Mouse (Mus musculus): ENCODE measurements around the gene Ms4a12. TPM values are rescaled to one million over a fixed set of nuclear protein-coding genes. Genes with fewer than 3 reads are reported as not detected.

Gene Ms4a12
- polyA plus RNA-seq, 1 experiment from 2014 or later: not detected

DNA sequence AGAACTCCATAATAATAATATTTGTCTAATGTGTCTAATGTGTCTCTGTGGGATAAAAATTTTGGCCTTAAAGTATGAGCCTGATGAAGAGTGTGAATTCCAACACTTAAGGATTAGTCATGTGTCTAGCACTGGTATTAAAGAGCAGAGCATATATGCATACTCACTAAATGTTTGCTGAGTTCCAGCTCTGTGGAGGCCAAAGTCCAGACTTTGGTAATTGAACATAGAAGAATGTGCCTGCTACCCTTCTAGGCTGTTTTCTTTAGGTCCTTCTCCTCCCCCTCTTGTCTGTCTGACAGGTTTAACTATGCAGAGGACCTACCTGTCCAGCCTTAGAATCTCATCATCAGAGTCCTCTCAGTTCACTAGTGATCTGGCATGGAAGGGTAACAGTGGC lies 3.6 kb upstream of the Ms4a12 start:
- Histone ChIP-seq H3K27ac (replicated peaks) (no peak overlapping the region), H3K36me3 (replicated peaks) (no peaks in the 10 kb centered on the region), H3K4me1 (replicated peaks) (0 out of 2 replicates have a peak, but pooled peaks cover 5% of the 10 kb centered on the region), H3K4me3 (replicated peaks) (no peak overlapping the region), H3K9ac (no peak overlapping the region), H3K4me2 (no peak overlapping the region), H3K9me3 (replicated peaks) (no peaks in the 10 kb centered on the region), H3K27me3 (no peaks in the 10 kb centered on the region)
- no peak for ATAC-seq (ENCODE audit: insufficient read depth)

- H3K4me3 ChIP-seq (replicated peaks): no peak overlapping the region
- no peak for ATAC-seq (ENCODE audit: insufficient read depth)
- no peak overlapping the region for H3K4me2 ChIP-seq
- no peaks in the 10 kb centered on the region for H3K9me3 ChIP-seq (replicated peaks)
- WGBS (ENCODE audit: insufficient replicate concordance): 37% methylated on average over 5 of the region's 5 CpGs
- 0 out of 2 replicates have a peak, but pooled peaks cover 5% of the 10 kb centered on the region for H3K4me1 ChIP-seq (replicated peaks)
- no peaks in the 10 kb centered on the region for H3K27me3 ChIP-seq
- H3K27ac ChIP-seq (replicated peaks): no peak overlapping the region
- H3K9ac ChIP-seq: no peak overlapping the region
- no peaks in the 10 kb centered on the region for H3K36me3 ChIP-seq (replicated peaks)
Measured at GRCm38 (mm10) chr19:11234921-11235735, 2.9 kb upstream of the Ms4a12 start.

GRCm38 (mm10) chr19:11234244-11234643 lies 2.0 kb upstream of the Ms4a12 start:
- no peak overlapping the region for H3K27ac ChIP-seq (replicated peaks)
- 0 out of 2 replicates have a peak, but pooled peaks cover 5% of the 10 kb centered on the region for H3K4me1 ChIP-seq (replicated peaks)
- no peaks in the 10 kb centered on the region for H3K36me3 ChIP-seq (replicated peaks)
- H3K9ac ChIP-seq: no peak overlapping the region
- H3K9me3 ChIP-seq (replicated peaks): no peaks in the 10 kb centered on the region
- no peak for ATAC-seq (ENCODE audit: insufficient read depth)
- H3K4me2 ChIP-seq: no peak overlapping the region
- WGBS (ENCODE audit: insufficient replicate concordance): 43% methylated on average over 5 of the region's 5 CpGs
- no peaks in the 10 kb centered on the region for H3K27me3 ChIP-seq
- H3K4me3 ChIP-seq (replicated peaks): no peak overlapping the region

GRCm38 (mm10) chr19:11196546-11196945 lies 35.7 kb downstream of the Ms4a12 start, which contains the start of gene Ms4a13:
Gene Ms4a13 (minus strand): TSS chr19:11196737.
- ATAC-seq (ENCODE audit: insufficient read depth): no peak
- no peaks in the 10 kb centered on the region for H3K4me1 ChIP-seq (replicated peaks)
- no peak within 1 kb of the TSS for H3K27ac ChIP-seq (replicated peaks)
- WGBS (ENCODE audit: insufficient replicate concordance): 64% methylated on average over 12 of the region's 12 CpGs
- no peaks in the 10 kb centered on the region for H3K36me3 ChIP-seq (replicated peaks)
- H3K27me3 ChIP-seq: no peaks in the 10 kb centered on the region
- H3K4me3 ChIP-seq (replicated peaks): no peak within 1 kb of the TSS
- no peaks in the 10 kb centered on the region for H3K9me3 ChIP-seq (replicated peaks)
- no peak within 1 kb of the TSS for H3K9ac ChIP-seq
- no peak within 1 kb of the TSS for H3K4me2 ChIP-seq

GRCm38 (mm10) chr19:11192552-11192951 lies 39.7 kb downstream of the Ms4a12 start:
- H3K9me3 ChIP-seq (replicated peaks): no peaks in the 10 kb centered on the region
- no peak overlapping the region for H3K4me2 ChIP-seq
- no peaks in the 10 kb centered on the region for H3K36me3 ChIP-seq (replicated peaks)
- no peak overlapping the region for H3K27ac ChIP-seq (replicated peaks)
- ATAC-seq (ENCODE audit: insufficient read depth): no peak
- WGBS (ENCODE audit: insufficient replicate concordance): 27% methylated on average over 1 of the region's 1 CpGs
- H3K4me3 ChIP-seq (replicated peaks): no peak overlapping the region
- H3K9ac ChIP-seq: no peak overlapping the region
- H3K27me3 ChIP-seq: no peaks in the 10 kb centered on the region
- H3K4me1 ChIP-seq (replicated peaks): no peaks in the 10 kb centered on the region

DNA sequence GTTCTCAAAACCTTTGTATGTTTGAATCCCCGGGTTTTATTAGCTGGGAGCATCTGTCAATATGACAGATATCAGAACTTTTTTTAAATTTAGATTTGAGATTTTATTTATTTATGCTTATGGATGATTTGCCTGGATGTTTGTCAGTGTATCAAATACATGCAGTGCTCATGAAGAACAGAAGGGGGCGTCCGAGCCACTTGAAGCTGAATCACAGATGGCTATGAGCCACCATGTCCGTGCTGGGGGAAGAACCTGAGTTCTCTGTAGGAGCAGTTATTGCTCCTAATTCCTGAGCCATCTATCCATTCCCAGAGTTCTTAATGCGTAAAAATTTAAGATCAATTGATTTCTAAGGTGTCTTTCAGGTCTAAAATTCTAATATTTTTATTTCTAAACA lies 48.1 kb downstream of the Ms4a12 start:
- Histone ChIP-seq H3K36me3 (replicated peaks) (no peaks in the 10 kb centered on the region), H3K4me1 (replicated peaks) (no peaks in the 10 kb centered on the region), H3K9ac (no peak overlapping the region), H3K9me3 (replicated peaks) (no peaks in the 10 kb centered on the region), H3K4me3 (replicated peaks) (no peak overlapping the region), H3K27me3 (no peaks in the 10 kb centered on the region), H3K27ac (replicated peaks) (no peak overlapping the region), H3K4me2 (no peak overlapping the region)
- no peak for ATAC-seq (ENCODE audit: insufficient read depth)
- WGBS (ENCODE audit: insufficient replicate concordance): 13% methylated on average over 5 of the region's 5 CpGs

- Histone ChIP-seq H3K9me3 (replicated peaks) (no peaks in the 10 kb centered on the region), H3K4me3 (replicated peaks) (no peak overlapping the region), H3K27ac (replicated peaks) (no peak overlapping the region), H3K36me3 (replicated peaks) (no peaks in the 10 kb centered on the region), H3K27me3 (no peaks in the 10 kb centered on the region), H3K4me1 (replicated peaks) (no peaks in the 10 kb centered on the region), H3K9ac (no peak overlapping the region), H3K4me2 (no peak overlapping the region)
- ATAC-seq (ENCODE audit: insufficient read depth): no peak
- WGBS (ENCODE audit: insufficient replicate concordance): 67% methylated on average over 2 of the region's 2 CpGs
Measured at GRCm38 (mm10) chr19:11177464-11177863, 54.8 kb downstream of the Ms4a12 start.

DNA sequence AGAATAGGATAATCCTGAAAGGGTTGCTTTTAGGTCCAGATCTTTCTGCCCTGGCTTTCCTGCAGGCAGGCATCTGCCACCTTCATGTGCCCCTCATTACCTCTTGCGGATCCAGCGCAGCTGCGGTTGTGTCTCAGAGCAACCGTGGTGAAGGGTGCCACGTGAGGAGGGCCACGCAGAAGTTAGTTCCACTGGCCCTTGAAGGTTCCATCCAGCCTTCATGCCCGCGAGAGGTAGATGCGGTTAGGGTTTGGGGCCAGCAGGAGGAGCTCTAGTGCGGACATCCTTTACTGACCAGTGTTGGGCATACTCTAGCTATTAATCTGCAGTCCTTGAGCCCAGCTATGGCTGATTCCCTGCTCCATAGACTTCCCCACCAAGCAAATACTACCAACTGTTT lies 67.1 kb downstream of the Ms4a12 start, which contains the start of gene 1700025F22Rik:
Gene 1700025F22Rik (minus strand): TSS at position 149 of the 400 bp plus-strand sequence.
- Histone ChIP-seq H3K27me3 (no peaks in the 10 kb centered on the region), H3K9ac (no peak within 1 kb of the TSS), H3K4me1 (replicated peaks) (no peaks in the 10 kb centered on the region), H3K4me3 (replicated peaks) (no peak within 1 kb of the TSS), H3K36me3 (replicated peaks) (no peaks in the 10 kb centered on the region), H3K9me3 (replicated peaks) (no peaks in the 10 kb centered on the region), H3K27ac (replicated peaks) (no peak within 1 kb of the TSS), H3K4me2 (no peak within 1 kb of the TSS)
- 25% methylated on average over 10 of the region's 10 CpGs for WGBS (ENCODE audit: insufficient replicate concordance)
- ATAC-seq (ENCODE audit: insufficient read depth): no peak

Other genes with a start within 250 kb of the Ms4a12 start
- gene Ms4a15, start 239.2 kb downstream of the Ms4a12 start, polyA plus RNA-seq (2015; fragmentation: Nextera tagmentation; extraction: Ambion mirVana): not detected in 2 replicates
- 0.08 TPM in 1 of 2 replicates, not detected in the other for gene Ms4a18, start 214.4 kb downstream of the Ms4a12 start, polyA plus RNA-seq (2015; fragmentation: Nextera tagmentation; extraction: Ambion mirVana)
- gene Ms4a8a, start 151.3 kb downstream of the Ms4a12 start, polyA plus RNA-seq (2015; fragmentation: Nextera tagmentation; extraction: Ambion mirVana): 0.10 and 0.21 TPM in 2 replicates
- gene 1700017D01Rik, start 101.6 kb downstream of the Ms4a12 start, polyA plus RNA-seq (2015; fragmentation: Nextera tagmentation; extraction: Ambion mirVana): not detected in 2 replicates
- gene 1700025F22Rik, start 67.1 kb downstream of the Ms4a12 start, polyA plus RNA-seq (2015; fragmentation: Nextera tagmentation; extraction: Ambion mirVana): not detected in 2 replicates
- gene Ms4a13, start 35.7 kb downstream of the Ms4a12 start, polyA plus RNA-seq (2015; fragmentation: Nextera tagmentation; extraction: Ambion mirVana): not detected in 2 replicates
- not detected in 2 replicates for gene Ms4a1, start 33.8 kb upstream of the Ms4a12 start, polyA plus RNA-seq (2015; fragmentation: Nextera tagmentation; extraction: Ambion mirVana)
- not detected in 2 replicates for gene Ms4a5, start 51.4 kb upstream of the Ms4a12 start, polyA plus RNA-seq (2015; fragmentation: Nextera tagmentation; extraction: Ambion mirVana)
- not detected in 2 replicates for gene Ms4a14, start 82.0 kb upstream of the Ms4a12 start, polyA plus RNA-seq (2015; fragmentation: Nextera tagmentation; extraction: Ambion mirVana)
- 1.4 and 1.7 TPM in 2 replicates for gene Ms4a7, start 103.7 kb upstream of the Ms4a12 start, polyA plus RNA-seq (2015; fragmentation: Nextera tagmentation; extraction: Ambion mirVana)
- gene Ms4a4a, start 143.1 kb upstream of the Ms4a12 start, polyA plus RNA-seq (2015; fragmentation: Nextera tagmentation; extraction: Ambion mirVana): 1.3 and 1.4 TPM in 2 replicates
- gene Ms4a4c, start 172.3 kb upstream of the Ms4a12 start, polyA plus RNA-seq (2015; fragmentation: Nextera tagmentation; extraction: Ambion mirVana): 1.5 and 2.5 TPM in 2 replicates
- 0.58 and 0.74 TPM in 2 replicates for gene Ms4a4b, start 211.1 kb upstream of the Ms4a12 start, polyA plus RNA-seq (2015; fragmentation: Nextera tagmentation; extraction: Ambion mirVana)
- gene Ms4a6c, start 236.9 kb upstream of the Ms4a12 start, polyA plus RNA-seq (2015; fragmentation: Nextera tagmentation; extraction: Ambion mirVana): 8.9 and 10.1 TPM in 2 replicates